Mouse (Mus musculus) left cerebral cortex, adult 11 months (tissue): Measurements from ENCODE around the gene Utp18.

Experiments used
- DNase-seq: peaks from one replicate; pipeline ENCODE4 v3.0.0; 2022; ENCODE audit warnings: low spot score

Gene Utp18

DNA sequence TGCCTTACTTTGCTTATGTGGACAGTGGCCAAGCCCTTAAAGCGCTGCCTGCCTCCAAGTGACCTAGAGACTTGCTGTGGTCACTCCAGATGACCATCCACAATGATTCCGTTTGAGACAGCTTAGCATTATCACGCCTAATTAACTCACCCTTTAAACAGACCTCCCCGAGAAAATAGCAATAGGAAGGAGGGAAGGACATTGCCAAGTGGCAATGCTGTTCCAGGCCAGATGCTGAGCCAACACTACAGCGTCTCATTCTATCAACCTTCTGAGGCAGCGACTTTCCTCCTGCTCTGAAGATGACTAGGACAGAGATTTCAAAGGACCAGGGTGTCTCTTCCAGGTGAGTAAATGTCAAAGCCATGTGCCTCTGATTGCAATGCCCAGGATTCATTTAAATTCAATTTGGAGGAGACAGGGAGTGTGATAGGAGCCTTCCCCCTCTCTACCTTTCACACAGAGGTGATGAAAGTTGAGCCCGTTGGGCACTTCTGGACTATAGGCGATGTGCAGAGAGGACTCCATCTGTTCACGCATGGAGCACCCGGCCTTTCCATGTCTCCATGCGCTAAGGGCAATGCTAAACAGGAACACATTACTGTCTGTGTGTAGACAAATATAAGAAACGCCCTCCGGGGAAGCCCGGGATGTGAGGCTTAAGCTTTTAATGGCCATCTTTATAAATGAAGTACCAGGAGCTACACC is 56.8 kb downstream of the Utp18 start:
- DNase-seq: no peak

DNA sequence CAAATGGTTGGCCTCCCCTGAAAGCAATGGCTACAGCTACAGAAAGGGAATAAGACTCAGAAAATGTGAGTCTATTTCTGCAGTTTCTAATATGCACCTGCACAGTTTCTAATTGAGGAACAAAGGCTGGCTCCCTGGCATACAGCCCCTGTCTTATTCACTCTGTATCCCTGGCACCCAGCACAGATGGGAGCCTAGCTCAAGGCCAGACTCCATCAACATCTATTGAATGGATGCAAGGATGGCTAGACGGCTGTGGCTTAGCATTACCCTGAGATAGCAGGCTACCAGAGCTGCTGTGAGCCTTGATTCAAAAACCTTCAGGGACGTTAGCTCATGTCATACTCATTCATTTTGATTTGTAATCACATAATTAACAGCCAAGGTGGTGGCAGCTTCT is 63.3 kb downstream of the Utp18 start:
- DNase-seq: no peak

DNA sequence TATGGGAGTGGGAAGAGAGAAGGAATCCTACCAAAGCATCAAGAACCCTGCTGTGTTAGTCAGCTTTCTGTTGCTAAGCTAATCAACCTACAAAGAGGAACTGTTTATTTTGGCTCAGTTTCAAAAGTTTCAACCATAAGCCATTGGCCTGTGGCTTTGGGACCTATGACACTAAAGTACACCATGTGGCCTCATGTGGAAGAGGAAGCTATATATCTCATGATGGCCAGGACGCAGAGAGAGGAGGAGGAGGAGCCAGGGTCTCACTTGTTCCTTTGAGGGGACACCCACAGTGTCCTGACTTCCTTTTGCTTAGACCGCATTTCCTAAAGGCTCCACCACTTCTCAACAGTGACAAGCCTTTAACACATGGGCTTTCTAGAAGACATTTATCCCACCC is 64.0 kb downstream of the Utp18 start:
- no peak for DNase-seq

GRCm38 (mm10) chr11:93817966-93818738 is 67.4 kb downstream of the Utp18 start:
- no peak for DNase-seq

DNA sequence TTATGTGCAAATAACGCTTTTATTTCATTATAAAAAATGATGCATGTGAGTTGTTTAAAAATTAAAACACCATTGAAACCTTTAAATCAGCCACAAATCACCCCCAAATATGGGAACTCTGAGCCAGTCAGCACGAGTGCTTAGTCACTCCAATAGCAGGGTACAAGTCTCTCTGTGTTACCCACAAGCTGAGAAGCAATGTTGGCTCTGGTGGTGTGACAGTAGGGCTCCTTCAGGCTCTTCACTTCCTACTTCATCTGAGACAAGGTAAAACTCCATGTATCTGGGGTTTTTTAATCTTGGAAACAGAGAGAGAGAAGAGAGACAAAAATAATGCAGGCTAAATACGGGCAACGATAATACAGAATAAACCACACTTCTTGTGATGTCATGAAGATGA is 72.6 kb downstream of the Utp18 start:
- DNase-seq: no peak

- DNase-seq: peak; percentile 58
Observed at GRCm38 (mm10) chr11:93812125-93812868, 73.3 kb downstream of the Utp18 start.
